Mouse (Mus musculus) thymus, postnatal 25 days (tissue): Measurements from ENCODE around the gene Mcat.

Experiments used
- DNase-seq: peaks from one replicate; pipeline ENCODE4 v3.0.0; 2022

The Mcat gene

DNA sequence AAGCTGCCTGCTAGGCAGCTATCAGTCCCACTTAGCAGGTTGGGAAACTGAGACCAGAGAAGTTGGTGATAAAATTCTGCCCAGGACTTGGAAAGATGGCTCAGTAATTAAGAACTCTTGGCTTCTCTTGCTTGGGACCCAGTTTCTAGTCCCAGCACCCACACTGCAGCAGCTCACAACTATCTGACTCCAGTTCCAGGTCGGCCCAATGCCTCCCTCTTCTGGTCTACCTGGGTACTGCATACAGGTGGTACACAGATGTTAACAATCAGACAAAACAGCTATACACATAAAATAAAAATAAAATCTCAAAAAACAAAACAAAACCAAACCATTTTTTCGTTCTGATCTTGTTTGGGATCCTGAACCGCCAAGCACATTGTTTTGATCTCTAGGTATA lies 63.2 kb downstream of the Mcat start:
- DNase-seq, result peak; percentile 59

DNA sequence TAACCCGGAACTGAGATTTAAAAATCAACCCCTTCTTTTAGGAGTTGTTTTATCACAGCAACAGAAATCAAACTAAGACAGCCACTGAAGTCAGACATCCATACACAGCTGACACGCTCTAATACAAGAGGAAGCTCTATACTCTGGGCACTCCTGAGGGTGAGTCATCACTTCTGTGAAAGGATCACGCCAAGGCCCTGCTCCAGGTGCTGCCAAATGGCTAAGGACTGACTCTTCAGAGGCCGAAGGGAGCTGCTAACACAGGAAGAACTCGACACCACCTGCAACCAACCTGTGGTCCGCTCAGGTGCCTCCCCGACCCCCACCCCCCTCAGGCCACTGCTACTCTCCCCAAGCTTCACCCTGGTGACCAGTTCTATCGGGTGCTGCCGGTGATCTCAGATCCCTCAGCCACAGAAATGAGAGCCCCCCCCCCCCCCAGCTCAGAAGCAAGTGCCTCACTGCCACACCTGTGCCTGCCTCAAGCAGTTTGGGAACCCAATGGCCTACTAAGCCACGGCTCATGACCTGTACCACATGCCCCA lies 64.3 kb downstream of the Mcat start:
- no peak for DNase-seq

DNA sequence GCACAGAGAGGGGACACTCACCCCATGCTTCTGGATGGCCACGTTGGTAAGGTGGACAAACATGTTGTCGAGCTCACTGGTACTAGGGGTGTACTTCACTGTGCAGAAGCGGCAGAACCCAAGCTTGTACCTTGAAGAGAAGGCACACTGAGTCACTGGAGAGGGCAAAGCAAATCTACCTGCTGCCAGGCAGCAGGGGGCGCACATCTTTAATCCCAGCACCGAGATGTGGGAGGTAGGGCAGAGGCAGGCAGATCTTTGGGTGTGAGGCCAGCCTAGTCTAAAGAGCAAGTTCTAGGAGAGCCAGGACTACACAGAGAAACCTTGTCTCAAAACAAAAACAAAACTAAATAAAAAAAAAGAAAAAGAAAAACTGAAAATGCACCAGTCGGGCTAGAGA lies 66.3 kb downstream of the Mcat start:
- DNase-seq, result peak; percentile 18
